Mouse (Mus musculus) gastrocnemius, postnatal 10 days (tissue): Measurements from ENCODE around the gene Arsa. TPM values are rescaled to one million over a fixed set of nuclear protein-coding genes. Genes with fewer than 3 reads are reported as not detected.
"Not testable (repeated sequence)": the region's sequence is repeated elsewhere in the genome, so short reads cannot be mapped to it uniquely, and the experiment has no call there.

ENCODE experiments used
- DNase-seq: peaks from one replicate; pipeline ENCODE4 v3.0.0; 2021; ENCODE audit warnings: mixed read lengths
- total RNA-seq, 2 experiments: library from RNA; stranded (reverse); gene quantifications; 2 replicates each; pipeline ENCODE4 v1.2.3; 2021

Arsa gene
- total RNA-seq, 2 experiments from 2014 or later: 6.5 to 11.0 TPM

- DNase-seq: no peak
These were observed 23.3 kb downstream of the Arsa start, which contains the start of gene Mapk8ip2 for GRCm38 (mm10) chr15:89453865-89454478. Gene Mapk8ip2, plus strand, starts transcription at chr15:89453913.

- peak; percentile 75 for DNase-seq
These were observed 24.0 kb downstream of the Arsa start for GRCm38 (mm10) chr15:89452906-89453864.

DNA sequence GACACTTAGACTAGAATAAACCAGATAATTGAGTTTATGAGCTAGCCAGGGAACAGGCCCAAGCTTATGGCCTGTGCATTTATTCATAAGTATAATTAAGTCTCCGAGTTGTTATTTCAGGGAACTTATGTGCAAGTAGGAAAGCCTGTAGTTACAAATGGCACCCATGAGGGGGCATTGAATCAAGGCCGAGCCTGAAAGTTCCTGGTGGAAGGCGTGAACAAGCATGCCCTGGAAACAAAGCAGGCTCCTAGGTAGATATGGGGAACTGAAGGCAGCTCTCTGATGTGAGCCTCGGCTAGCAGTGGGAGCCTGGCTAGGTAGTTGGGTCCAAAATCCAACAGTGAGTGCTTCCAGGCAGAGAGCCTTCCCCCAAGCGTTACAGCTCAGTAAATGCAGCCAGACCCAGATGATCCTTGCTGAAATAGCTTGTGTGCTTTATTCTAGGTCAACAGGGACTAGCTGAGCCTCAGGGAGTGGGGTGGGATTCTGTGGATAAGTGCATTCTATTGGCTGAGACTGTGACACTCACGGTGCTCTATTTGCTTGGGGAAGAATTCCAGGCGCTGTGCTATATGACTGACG lies 34.6 kb downstream of the Arsa start:
- DNase-seq: no peak

DNA sequence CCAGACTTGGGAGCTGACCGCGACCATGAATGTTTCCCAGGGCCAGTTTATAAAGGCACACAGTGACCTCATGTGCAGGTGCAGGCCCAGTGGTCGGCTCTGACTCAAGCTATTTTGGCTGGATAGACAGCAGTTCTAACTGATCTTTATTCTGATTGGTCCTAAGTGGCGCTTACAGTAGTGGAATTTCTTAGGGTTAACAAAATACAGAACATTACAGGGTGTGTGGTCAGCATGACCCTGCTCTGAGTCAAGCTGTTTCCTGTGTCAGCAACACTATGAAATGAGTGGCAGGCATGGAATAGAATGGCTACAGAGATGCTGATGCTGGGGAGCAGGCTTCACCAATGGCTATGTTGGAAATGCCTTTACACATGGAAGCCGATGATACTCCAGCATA lies 41.3 kb downstream of the Arsa start:
- no peak for DNase-seq

GRCm38 (mm10) chr15:89434136-89434535 lies 43.1 kb downstream of the Arsa start:
- no peak for DNase-seq

DNA sequence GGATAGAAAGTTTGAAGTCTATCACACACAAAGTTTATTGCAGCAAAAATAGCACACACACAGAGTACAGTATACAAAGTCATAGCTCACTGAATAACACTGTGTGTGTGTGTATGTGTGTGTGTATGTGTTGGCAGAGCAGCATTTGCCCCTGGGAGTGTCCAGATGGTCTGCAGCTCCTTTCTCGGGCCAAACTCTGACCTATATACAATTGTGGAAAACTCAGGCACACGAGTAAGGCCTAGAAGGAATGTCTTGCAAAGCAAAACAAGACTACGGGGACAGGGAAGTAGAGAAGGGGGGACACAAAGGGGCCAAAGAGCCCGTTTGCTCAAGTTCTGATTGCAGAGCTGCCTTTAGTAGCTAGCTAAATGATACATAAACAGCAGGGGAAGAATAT lies 44.3 kb downstream of the Arsa start:
- DNase-seq: no peak

DNA sequence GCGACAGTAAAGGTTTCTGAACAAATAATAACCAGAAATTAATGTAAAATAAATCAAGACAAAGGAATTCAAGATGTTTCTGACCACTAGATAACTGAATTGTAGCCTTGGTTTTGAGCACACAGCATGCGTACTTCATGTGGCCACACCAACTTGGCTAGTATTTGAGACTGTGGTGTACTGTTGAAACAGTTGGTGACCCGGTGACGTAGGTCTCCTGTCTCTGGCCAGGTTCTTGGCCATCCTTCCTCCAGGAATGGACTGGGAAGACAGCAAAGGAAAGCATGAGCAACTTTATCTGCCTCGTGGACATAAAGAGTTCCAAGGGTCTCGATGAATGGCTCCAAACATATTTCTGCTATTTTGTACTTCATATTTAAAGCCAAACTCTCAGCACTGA lies 45.4 kb downstream of the Arsa start:
- DNase-seq: no peak

- DNase-seq: no peak
These were observed 46.0 kb downstream of the Arsa start for GRCm38 (mm10) chr15:89431271-89431670.

DNA sequence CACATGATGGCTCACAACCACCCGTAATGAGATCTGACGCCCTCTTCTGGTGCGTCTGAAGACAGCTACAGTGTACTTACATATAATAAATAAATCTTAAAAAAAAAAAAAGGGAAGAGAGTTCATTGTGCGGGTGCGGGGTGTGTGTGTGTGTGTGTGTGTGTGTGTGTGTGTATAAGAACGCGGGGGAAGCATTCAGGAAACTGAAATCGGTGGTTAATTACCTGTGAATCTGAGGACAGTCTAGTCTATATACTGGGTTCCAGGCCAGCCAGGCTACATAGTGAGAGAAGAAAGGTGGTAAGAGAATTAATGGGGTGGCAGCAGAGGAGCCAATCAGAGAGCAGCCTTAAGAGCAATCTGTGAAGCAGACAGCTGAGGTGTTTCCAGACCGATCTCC lies 46.5 kb downstream of the Arsa start:
- not testable (repeated sequence) for DNase-seq

DNA sequence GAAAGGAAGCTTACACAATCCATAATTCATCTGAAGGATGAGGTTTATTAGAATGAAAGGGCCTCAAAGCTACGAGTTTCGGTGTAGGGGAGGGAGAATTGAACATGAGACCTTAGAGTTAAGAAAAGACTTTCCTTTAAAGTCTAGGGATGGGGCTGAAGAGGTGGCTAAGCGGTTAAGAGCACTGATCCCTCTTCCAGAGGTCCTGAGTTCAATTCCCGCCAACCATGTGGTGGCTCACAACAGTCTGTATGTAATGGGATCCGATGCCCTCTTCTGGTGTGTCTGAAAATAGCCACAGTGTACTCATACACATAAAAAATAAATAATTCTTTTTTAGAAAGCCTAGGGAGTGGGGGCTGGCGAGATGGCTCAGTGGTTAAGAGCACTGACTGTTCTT lies 46.9 kb downstream of the Arsa start:
- DNase-seq: no peak

- peak; percentile 91 for DNase-seq
These were observed 47.6 kb downstream of the Arsa start, which contains the start of the genes C730034F03Rik, Gm44502 and Chkb for GRCm38 (mm10) chr15:89429352-89430221. Gene C730034F03Rik, plus strand, starts transcription at chr15:89429589. Gene Gm44502, minus strand, starts transcription at chr15:89429696. Gene Chkb, minus strand, starts transcription at chr15:89429908.

DNA sequence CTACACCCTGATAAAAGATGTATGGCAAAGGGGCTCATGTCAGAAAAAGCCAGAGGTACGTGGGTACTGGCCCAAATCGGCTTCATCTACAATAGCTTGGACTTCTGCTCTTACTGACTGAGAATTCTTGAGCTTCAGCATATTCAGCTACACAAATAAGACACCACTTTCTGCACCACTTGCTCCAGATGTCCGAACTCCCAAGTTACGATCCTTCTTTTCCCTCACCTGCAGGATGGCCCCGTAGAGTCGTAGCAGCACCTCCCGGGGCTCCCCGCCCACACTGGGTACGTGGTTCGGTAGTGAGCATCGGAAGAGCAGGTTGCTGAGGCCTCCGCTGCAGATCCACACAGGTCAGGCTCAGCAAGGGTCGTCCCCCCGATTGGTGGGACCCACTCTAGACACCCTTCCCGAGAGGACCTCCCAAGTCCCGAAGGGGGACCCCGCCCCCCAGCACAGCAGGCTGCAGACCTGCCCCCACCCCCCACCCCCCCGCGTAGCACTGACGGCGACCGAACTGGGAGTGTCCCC lies 48.3 kb downstream of the Arsa start:
- DNase-seq: no peak

GRCm38 (mm10) chr15:89428136-89428790 lies 49.0 kb downstream of the Arsa start:
- DNase-seq: no peak

DNA sequence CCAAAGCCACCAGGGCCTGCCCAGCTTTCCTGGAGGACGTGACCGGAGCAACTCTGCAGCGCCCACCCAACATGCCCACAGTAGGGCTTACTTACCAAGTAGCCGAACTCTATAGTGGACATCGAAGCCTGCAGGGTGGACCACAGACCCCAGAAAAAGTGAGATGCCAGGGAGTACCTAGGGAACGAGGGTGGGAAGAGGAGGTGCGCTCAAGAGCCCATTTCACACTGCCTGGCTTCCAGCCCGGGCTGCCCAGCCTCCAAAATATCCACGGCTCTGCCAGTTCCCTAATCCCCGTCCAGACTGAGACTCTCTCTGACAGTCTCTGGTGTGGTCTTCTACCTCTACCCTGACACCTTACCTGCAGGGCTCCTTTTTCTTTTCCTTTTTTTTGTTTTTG lies 50.5 kb downstream of the Arsa start:
- peak; percentile 29 for DNase-seq

DNA sequence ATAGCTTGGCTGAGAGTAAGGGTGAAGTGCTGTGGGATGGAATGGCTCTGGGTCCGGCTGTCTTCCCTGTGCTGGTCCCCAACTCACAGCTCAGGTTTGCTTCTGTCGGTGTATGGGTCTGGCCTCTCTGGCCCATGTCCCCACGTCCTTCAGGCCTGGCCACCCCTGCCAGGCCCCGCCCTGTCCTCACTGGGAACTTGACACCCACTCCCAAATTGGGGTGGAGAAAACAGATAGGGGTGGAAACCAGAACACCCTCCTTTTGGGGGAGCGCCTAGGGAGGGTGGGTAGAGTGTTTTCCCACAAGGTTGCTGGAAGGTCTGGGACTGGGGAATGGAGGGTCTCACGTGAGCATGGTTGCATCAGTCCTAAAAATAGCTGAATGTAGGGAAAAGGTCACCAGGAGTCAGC lies 51.5 kb downstream of the Arsa start, which contains the start of gene Cpt1b:
Gene Cpt1b, minus strand, starts transcription at position 153 of the 411 bp plus-strand sequence.
- DNase-seq: peak; percentile 53

GRCm38 (mm10) chr15:89424621-89425020 lies 52.6 kb downstream of the Arsa start:
- DNase-seq: no peak
